Mouse (Mus musculus) bone marrow macrophage, adult 2 months (primary cell): ENCODE data around the gene Smim11.

Experiments used
- CTCF ChIP-seq: IDR thresholded peaks from 2 replicates; pipeline ENCODE4 v1.5.1; 2012; ENCODE audit warnings: low read depth, mild to moderate bottlenecking, low read length, moderate library complexity
- POLR2A ChIP-seq: IDR thresholded peaks from 2 replicates; pipeline ENCODE4 v1.6.1; 2012; ENCODE audit warnings: mild to moderate bottlenecking, low read depth, low read length, borderline replicate concordance

DNA sequence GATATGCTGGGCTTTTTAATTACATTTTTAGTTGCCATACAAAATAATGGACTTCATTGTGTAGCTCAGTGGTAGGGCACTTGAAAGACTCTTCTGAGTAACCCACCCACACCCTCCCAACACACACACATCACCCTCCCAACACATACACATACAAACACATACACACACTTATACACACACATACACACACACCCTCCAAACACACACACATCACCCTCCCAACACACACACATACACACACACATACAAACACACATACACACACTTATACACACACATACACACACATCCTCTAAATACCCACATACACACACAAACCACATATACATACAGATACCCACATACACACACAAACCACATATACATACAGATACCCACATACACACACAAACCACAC, 11.0 kb upstream of the Smim11 start:
- TF ChIP-seq CTCF (no peak), POLR2A (no peak)
